Mouse (Mus musculus): ENCODE measurements around the gene Ankrd12.

The Ankrd12 gene

DNA sequence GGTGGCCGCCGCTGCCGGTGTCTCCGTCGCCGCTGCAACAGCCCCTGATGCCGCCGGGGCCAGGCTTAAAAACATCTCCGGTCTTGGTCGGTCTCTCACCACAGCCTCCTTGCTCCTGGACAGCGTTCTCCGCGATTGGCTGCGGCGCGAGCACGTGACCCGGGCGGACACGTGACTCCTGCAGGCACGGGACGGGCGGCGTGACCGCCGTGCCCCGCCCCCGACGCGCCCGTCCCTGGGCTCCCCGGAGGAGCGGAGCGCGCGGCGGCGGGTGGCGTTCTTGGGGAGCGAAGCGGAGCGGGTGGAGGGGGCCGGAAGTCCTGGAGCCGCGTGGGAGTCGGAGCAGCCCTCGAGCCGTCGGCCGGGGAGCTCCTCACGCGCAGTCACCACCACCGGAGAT lies at the start of gene Ankrd12:
Gene Ankrd12 (minus strand): TSS at position 156 of the 400 bp plus-strand sequence.
- peak; percentile 85 for DNase-seq (ENCODE audit: low spot score)

DNA sequence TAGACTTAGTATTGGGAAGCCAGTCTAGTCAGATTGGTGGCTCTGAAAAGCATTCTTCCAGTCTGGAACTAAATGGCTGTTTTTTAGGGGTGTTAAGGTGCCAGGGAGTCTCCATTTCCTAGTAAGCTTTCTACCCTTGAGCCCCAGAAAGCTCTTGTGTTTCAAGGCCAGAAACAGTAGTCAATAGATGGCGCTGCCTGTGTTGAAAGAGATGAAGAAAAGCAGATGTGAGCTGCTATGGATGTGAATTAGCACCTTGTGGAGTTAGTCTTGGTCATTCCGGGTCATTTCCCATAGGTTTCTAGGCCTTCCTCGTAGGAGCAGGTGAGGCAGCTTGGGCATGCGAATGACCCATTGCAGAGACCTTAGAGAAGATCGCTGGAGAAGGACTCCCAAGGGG lies 48.3 kb upstream of the Ankrd12 start:
- DNase-seq (ENCODE audit: low spot score) = no peak

DNA sequence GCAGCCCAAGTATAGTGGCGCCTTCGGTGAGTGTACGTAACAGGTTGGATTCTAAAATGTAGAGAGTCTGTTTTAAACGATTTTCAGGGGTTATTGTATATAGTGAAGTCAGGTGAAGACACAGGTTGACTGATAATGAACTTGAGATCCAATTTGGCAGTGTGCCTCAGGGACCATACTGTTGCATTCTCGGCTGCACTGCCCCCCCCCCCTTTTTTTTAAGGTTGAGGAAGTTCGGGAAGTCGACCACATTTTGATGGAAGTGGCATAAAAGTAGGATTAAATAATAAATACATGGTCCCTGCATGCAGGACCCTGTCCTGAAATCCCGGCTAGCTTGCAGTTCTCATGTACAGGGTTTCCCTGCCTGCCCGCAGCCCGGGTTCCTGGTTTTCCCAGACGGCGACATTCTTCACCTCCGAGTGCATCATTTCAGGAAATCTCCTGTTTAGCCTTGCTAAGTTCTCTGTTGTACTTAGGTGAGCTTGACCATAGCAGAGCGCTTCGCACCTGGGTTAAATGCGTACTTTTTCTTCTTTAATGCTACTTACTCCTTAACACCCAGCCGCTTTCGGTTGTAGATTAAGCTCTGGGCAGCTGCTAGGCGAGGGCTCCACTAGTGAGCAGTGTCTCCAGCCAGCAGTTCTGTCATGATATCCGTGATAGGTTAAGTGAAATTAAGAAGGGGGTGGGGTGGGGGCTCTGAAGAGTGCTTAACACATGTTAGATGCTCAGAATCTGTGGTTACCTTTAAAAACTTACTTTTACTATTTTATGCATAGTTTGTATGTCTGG lies 47.1 kb upstream of the Ankrd12 start:
- no peak for DNase-seq (ENCODE audit: low spot score)

DNA sequence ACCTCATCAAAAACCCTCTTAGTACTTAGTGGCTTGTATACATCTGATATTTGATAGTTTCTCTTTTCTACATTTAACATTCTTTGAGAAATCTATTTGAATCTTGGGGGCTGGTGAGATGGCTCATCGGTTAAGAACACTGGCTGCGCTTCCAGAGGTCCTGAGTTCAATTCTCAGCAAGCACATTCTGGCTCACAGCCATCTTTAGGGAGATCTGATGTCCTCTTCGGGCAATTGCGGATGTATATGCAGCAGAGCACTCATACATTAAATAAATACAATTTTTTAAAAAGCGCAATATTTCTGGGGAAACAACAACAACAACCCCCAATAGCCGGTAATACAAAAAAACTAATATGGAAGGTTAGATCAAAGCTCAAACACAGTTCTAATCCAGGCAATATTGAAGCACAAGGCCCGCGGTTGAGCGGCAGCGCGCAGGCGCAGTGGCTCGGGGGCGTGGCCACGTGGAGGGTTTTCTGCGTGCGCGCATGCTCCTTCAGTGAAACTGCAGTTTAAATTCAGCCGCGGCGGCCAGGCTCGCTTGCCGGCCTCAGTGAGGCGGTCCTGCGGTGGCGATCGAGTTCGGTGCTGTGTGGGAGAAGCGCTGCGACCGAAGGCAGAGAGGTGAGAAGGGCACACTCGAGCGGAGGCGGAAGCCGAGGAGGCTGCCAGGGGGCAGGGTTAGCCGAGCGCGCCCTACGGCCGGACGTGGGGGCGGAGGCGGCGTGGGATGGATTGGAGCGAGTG lies 46.4 kb upstream of the Ankrd12 start, which contains the start of gene Ddx11:
Gene Ddx11 (plus strand): TSS at position 455 of the 750 bp plus-strand sequence.
- peak; percentile 62 for DNase-seq (ENCODE audit: low spot score)

DNA sequence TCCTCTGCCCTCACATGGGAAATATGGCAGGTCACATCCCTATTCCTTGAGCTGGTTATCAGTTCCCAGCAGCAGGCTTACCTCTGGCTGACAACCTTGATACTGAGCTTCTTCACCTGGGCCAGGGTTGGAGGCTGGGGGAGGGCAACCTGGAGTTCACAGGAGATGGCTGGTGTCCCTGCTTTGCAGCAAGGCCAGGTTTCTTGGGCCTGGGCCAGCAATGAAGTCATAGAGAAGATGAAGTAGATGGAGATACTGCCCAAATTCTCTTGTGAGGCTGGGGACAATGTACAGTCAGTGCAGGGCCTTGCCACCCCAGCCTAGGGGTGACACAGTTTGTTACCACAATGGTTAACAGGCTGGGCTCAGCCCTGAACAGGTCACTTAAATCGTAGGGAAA lies 43.8 kb upstream of the Ankrd12 start:
- no peak for DNase-seq (ENCODE audit: low spot score)

DNA sequence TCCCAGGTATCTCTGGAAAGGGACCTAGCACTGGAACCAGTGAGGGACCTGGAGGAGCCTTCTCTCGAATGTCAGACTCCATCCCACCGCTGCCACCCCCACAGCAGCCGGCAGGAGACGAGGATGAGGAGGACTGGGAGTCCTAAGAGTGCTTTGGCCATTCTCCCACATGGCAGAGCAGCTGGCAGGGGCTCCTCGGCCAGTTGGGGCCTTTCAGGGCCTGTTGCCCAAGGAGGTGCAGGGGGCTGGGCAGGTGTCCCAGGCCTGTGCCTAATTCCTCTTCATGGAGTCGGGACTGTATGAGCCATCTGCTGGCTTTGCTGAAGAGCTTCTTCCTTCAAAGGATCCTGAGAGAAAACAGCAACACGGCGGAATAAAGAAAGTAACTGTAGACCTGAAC lies 42.1 kb upstream of the Ankrd12 start:
- DNase-seq (ENCODE audit: low spot score) = no peak

DNA sequence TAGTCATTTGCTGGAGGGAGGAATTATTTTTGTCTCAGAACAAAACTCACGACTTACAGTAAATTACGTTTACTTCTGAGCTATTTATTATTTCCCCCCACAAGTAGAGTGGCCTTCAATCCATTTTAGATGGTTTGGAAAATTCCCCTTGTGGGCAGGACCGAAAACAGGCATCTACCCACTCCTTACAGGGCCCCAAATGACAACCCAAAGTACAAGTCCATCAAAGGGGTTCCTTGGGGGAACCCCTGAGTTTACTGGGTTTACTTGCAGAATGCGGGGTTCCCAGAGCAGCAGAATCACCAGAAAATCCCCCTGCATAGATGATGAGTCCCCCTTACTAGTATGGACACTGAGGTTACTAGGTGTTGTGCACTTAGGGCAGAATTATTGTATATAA lies 35.3 kb upstream of the Ankrd12 start:
- no peak for DNase-seq (ENCODE audit: low spot score)

DNA sequence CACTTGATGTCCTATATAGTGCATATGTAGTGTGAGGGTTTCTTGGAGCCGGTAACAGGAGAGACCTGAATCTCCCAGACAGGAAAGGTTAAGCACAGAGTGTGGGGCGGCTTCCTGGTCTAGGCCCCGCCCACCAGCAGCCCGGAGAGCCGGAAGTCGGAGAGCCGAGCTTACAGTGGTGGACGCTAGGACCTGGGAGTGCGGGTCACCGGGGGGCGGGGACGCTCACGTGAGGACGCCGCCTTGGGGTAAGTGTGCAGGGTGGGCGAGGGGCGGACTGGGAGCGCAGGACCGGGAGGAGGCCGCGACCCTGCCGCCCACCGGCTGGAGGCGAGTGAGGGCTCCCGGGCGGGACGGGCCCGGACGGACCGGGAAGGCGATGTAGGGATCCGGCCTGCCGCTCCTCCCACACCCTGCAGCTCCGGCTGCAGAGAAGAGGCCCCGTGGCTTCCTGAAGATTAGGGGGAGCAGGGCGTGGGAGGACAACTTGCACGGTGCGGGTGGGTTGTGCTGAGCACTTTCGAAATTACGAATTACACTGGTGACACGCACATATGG lies 34.6 kb upstream of the Ankrd12 start, which contains the start of gene Washc1:
Gene Washc1 (plus strand): TSS at position 144 of the 558 bp plus-strand sequence.
- DNase-seq (ENCODE audit: low spot score) = peak; percentile 50

DNA sequence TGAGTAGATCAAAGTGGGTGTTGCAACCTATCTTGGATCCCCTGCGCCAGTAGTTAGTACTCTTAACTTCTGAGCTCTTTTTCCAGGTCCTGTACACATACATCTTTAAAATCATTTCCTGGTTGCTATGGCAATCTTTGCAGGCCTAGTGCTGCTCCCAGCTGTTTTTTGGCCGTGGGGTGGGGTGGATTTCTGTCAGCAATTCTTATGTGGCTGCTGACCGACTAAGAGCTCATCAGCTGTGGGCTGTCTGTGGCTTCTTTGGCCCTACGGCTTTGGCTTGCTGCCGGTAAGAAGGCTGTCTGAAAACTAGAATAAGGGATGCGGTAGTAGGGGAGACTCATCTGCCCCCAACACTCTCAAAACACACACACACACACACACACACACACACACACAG lies 33.9 kb upstream of the Ankrd12 start:
- DNase-seq (ENCODE audit: low spot score) = no peak

DNA sequence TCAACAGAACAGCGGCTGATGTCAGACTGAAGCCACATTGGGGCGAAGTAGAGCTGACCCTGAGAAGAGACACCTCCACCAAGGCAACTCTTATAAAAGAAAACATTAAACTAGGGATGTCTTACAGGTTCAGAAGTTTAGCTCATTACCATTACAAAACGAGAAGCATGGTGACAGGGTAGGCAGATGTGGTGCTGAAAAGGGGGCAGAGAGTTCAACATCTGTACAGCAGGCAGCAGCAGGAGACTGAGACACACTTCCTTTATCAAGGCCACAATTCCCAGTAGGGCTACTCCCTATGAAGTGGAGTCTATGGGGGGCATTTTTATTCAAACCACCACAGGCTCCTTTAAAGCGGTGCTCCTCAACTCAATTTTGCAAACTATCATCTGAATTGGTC lies 31.3 kb upstream of the Ankrd12 start:
- DNase-seq (ENCODE audit: low spot score) = no peak

DNA sequence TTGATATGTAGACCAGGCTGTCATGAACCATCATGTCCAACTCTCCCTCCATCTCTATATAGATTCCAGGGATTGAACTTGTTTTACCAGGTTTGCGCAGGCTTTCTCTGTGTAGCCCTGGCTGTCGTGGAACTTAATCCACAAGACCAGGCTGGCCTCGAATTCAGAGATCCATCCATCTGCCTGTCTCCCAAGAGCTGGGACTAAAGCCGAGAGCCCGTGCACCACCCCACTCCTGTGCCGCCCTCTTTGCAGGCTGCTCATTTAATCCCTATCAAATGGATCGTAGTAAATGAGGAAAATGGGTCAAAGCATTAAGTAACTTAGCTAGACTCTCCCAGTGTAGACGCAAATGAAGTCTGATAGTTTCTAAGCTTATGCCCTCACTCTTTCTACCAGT lies 30.6 kb upstream of the Ankrd12 start:
- DNase-seq (ENCODE audit: low spot score) = no peak

DNA sequence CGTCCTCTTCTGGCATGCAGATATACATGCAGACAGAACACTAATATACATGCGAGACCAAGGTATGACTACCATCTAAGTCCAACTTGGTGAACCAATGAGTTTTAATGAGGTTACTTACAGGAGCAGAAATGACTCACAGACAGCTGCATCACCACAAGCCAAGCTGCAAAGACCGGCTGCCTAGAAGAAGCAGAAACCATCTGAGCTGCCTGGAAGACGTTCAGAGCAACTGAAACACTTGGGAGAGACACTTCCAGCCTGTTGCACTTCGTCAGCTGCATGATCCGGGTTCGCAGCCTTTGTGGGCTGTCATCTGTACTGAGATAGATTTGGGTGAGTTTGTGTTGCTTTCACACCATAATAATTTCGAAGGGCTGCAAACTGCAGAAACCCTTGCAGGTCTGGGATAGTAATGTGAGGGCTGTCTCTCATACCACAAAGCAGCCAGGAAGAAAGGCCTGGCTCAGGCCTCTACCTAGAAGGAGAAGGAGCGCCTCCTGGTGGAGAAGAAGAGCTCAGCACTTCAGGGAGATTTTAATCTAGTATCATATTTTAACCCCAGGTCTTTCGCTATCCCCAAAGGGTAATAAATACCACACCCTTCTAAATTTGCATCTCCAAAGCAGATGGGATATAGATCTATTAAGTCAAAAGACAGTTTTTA lies 29.8 kb upstream of the Ankrd12 start:
- DNase-seq (ENCODE audit: low spot score) = no peak

DNA sequence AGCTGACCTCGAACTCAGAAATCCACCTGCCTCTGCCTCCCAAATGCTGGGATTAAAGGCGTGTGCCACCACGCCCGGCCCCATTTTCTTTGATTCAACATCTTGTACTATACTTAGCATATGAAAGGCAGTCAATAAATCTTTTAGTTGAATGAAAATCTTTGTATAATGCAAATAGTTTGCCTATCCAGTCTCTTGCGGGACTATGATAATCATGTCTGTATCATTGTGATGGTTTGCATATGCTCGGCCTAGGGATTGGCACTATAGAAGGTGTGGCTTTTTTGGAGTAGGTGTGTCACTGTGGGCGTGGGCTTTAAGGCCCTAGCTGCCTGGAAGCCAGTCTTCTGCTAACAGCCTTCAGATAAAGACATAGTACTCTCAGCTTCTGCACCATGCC lies 27.2 kb upstream of the Ankrd12 start:
- no peak for DNase-seq (ENCODE audit: low spot score)

DNA sequence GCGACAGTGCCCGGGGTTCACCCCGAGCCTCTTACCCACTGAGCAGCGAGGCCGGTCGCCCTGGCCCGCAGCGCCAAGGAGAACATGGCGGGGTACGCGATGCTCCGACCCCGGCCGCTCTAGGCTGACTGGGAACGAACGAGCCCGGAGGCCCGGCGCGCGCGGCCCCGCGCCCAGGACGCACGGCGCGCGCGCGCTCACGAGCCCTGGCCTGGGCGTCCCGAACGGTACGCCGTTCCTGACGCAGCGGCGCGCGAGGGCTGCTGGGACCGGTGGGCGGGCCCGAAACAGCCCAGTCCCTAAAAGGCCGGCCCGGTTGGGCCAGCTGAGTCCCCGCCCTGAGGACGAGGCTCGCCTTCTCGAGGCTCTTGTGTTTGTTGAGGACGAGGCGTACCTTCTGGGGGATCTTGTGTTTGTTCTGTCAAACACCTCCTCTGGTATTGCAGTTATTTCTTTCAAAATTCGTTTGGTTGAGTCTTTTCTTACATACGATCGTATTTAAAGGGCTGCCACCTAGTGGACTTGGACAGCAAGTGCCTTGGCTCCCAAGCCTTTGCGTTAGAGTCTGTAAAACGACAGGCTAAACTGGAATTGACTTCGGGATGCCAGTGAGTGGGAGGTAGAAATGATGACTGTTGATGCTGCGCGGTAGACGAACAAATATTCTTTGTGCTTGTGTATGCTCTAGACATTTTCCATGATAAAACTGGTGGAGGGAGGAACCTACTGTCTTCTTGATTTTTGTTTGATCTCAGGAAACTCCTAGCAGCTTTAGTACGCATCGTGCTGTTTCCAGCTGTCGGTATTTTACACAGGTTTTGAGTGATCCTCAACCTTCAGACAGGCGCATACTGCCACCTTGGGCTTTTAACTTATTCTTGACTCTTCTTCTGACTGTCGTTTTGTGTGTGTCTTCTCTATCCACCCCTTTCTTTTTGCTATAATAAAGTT lies 24.8 kb upstream of the Ankrd12 start, which contains the start of gene Ndufv2:
Gene Ndufv2 (minus strand): TSS at position 180 of the 951 bp plus-strand sequence.
- peak; percentile 61 for DNase-seq (ENCODE audit: low spot score)

DNA sequence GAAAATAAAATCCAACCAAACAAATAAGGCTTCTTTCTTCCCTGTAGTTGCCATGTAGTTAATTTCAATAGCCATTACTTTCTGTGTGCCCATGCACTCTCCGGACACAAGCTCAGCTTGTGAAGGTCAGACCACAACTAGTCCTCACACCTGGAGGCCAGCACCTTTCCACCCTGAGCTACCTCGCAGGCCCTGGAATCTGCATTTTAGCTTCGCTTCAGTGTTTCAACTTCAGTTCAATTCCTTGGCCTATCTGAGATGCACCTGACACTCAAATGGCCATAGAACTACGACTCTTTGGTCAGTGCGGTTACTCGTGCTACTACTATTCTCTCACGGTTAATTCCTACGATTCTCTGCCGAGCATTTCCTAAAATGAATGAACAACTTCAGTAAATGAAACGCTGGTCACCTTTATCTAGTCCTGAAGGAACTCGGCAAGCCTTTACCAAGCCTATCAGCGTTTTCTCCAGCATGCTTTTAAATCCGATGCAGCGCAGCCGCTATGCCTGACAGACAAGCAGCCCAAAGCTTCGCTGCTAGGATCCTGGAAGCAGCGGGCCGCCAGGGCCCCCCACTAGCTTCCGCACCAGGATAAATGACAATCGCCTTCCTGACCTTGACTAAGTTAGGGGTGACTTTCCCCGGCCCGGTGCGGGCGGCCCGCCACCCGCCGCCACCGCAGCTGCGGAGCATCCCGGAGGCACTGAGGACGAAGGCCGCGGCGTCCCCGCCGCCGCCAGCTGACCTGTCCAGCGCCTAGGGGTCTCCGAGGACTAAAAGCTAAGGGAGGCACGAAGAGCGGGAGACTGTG lies 23.9 kb upstream of the Ankrd12 start:
- DNase-seq (ENCODE audit: low spot score) = no peak

DNA sequence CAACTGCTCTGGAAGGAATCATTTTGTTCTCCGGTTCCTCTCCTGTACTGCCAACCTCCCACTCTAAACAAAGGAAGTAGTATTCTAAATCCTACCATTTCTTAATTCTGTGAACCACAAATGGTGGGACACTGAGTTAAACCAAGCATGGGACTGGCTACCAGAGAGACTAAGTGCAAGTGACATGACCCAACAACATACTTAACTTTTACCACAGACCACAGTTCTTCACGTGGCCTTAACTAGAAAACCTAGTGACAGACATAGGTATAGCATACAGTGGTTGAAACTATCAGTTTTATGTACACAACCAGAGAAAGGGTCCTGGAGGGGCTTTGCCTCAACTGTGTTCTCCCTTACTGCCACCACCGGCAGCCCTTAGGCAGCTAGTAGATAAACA lies 15.8 kb upstream of the Ankrd12 start:
- DNase-seq (ENCODE audit: low spot score) = no peak

DNA sequence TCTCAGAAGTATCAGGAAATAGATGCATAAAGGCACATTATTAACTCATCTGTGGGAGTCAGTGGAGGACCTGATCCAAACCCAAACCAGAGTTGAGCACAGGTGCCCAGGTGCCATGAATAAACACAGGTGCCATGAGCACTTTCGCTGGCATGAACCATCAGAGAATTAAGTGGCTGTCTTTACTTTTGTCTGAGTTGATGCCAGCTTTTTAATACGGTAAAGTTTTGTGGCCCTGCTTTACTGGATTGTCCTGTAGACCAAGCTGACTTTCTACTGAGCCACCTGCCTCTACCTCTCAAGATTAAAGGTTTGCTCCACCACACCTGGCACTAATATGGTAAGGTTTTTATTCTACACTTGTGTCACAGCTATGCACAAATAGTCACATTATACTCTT lies 15.2 kb upstream of the Ankrd12 start:
- DNase-seq (ENCODE audit: low spot score) = no peak

DNA sequence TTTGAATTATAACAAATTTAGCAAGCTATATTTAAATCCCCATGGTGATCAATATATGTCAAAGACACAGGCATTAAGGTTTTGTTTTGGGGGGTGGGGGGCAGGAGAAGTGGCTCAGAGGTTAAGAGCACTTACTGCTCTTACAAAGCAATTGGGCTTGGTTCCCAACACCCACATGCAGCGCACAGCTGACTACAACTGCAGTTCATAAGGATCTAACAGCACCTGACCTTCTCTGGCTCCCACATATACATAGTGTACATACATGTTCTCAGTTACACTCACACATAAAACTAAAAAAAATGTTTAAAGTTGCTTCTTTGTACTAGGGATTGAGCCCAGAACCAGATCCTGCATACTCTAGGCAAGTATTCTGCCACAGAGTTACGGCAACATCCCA lies 14.5 kb upstream of the Ankrd12 start:
- no peak for DNase-seq (ENCODE audit: low spot score)

DNA sequence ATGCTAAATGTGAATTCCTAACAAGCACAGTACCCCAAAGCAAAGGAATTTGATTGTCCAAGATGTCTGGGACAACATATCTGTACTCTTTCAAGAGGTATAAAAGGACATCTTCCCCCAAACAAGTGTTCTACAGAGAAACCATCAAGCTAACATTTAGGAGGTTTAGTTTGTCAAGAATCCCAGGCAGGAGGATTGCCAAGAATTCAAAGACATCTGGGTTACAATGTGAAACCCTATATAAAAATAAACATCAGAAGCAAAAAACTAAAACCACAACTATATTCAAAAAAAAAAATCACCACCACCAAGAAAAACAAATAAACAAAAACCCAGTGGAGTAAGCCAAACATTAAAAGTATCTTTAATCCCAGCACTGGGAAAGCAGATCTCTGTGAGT lies 13.4 kb upstream of the Ankrd12 start:
- DNase-seq (ENCODE audit: low spot score) = no peak

DNA sequence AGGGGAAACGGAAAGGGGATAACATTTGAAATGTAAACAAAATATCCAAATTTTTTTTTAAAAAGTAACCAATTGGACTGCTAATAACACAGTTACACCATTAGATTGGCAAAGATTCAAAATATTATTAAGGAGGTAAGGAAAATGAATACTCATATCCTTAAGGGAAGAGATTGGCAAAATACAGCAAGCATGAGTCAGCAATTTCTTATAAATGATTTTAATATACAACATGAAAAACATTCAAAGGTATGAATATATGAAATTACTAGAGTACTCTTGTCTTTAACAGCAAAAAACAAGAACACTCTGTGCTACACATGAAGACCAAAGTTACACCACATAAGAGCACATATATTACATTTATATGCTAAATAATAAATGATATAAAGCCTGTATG lies 8.1 kb upstream of the Ankrd12 start:
- DNase-seq (ENCODE audit: low spot score) = no peak
